Mouse (Mus musculus): ENCODE measurements around the gene Zdhhc9. TPM values are rescaled to one million over a fixed set of nuclear protein-coding genes. Genes with fewer than 3 reads are reported as not detected.

Zdhhc9 gene
- polyA plus RNA-seq, 1 experiment from 2014 or later = 5.3 TPM

Other genes starting within 250 kb of the Zdhhc9 start
- 4.0 and 4.7 TPM in 2 replicates for gene Apln, start 174.0 kb downstream of the Zdhhc9 start, polyA plus RNA-seq (2014; fragmentation: Nextera tagmentation; extraction: Ambion mirVana)
- gene Xpnpep2, start 100.2 kb downstream of the Zdhhc9 start, polyA plus RNA-seq (2014; fragmentation: Nextera tagmentation; extraction: Ambion mirVana) = 2.3 and 3.5 TPM in 2 replicates
- gene Sash3, start 62.4 kb downstream of the Zdhhc9 start, polyA plus RNA-seq (2014; fragmentation: Nextera tagmentation; extraction: Ambion mirVana) = 1.2 and 1.4 TPM in 2 replicates
- 20.3 and 21.9 TPM in 2 replicates for gene Utp14a, start 48.0 kb upstream of the Zdhhc9 start, polyA plus RNA-seq (2014; fragmentation: Nextera tagmentation; extraction: Ambion mirVana)
- 6.1 and 10.1 TPM in 2 replicates for gene Bcorl1, start 132.5 kb upstream of the Zdhhc9 start, polyA plus RNA-seq (2014; fragmentation: Nextera tagmentation; extraction: Ambion mirVana)